Mouse (Mus musculus): ENCODE data around the gene Iqce.

DNA sequence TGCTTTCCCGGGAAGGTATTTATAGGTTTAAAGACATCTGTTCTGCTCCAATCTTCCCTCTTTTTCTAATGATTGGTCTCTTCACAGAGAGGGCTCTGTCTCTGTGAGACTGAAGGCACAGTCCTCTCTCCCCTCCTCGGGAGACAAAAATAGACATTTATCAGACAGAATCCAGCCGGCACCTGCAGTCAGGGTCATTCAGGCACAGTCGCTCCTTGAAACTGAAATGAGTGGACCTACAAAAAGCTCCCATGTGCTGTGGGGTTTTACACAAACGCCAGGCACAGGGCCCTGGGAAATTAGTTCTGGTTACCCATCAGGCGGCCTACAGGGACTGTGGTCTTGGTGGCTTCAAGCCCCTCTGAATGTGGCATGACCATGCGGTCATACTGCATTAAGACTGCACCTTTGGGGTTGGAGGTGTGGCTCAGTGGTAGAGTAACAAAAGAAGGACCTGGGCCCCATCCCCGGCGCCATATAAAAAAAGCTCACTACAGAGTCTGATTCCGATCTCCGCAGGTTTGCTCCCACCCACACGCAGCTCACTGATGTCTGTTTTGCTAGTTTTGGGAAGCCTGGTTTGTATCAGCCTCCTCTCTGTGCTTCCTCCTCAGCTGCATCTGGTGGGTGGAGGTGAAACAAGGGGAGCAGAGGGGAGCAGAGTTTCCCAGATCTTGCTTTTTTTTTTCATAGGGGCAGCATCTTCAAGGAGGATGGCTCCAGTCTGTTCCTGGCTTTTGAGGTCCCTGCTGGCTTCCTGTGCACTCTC, 40.1 kb downstream of the Iqce start:
- no peak for TF ChIP-seq POLR2A (IDR thresholded peaks at IDR 0.05; ENCODE audit: borderline replicate concordance, extremely low read depth, insufficient read depth, insufficient read length, poor library complexity, severe bottlenecking)
- no peak for TF ChIP-seq CTCF (IDR thresholded peaks at IDR 0.05; ENCODE audit: borderline replicate concordance, extremely low read depth, insufficient read depth, insufficient read length)
